Mouse (Mus musculus) intestine, embryonic 15.5 days (tissue): ENCODE data around the gene Aif1l. TPM values are rescaled to one million over a fixed set of nuclear protein-coding genes. Genes with fewer than 3 reads are reported as not detected.

Source experiments
- polyA plus RNA-seq: library from polyadenylated mRNA; unstranded; fragments of >200 nt; fragmentation: Nextera tagmentation; extraction: Ambion mirVana; gene quantifications from 2 replicates; pipeline ENCODE4 v1.2.1, GENCODE M21; 2015

Gene Aif1l
- polyA plus RNA-seq, 1 experiment from 2014 or later, result 12.4 TPM

Other genes with a start within 250 kb of the Aif1l start
- 0.05 TPM in 2 replicates for gene Qrfp, start 139.6 kb upstream of the Aif1l start, polyA plus RNA-seq
- 0.46 and 0.67 TPM in 2 replicates for gene Fibcd1, start 104.1 kb upstream of the Aif1l start, polyA plus RNA-seq
- gene Lamc3, start 62.8 kb upstream of the Aif1l start, polyA plus RNA-seq, result 0.30 and 0.60 TPM in 2 replicates
- gene Nup214, start 24.3 kb downstream of the Aif1l start, polyA plus RNA-seq, result 80.8 and 85.4 TPM in 2 replicates
- gene Fam78a, start 134.7 kb downstream of the Aif1l start, polyA plus RNA-seq, result 1.8 and 2.0 TPM in 2 replicates
- gene Plpp7, start 145.4 kb downstream of the Aif1l start, polyA plus RNA-seq, result 4.3 and 4.5 TPM in 2 replicates
- gene Prrc2b, start 200.9 kb downstream of the Aif1l start, polyA plus RNA-seq, result 32.5 and 36.1 TPM in 2 replicates